8 mouse cellular contexts compared by ENCODE assay signal in genomic region chr6:48646995-48647394, GRCm38 (mm10). TPM values are rescaled to one million over a fixed set of nuclear protein-coding genes. Genes with fewer than 3 reads are reported as not detected.
A peak's percentile ranks its signal among the peaks of the same experiment; 100 is the strongest.
DNase-seq lines count a peak whose midpoint lies in the region; ATAC-seq and TF ChIP-seq lines count a peak whose summit lies in the region.

TSS of gene Gimap8 (plus strand) at chr6:48647234.

- TF ChIP-seq POLR2A in liver, adult 2 months (IDR thresholded peaks at IDR 0.05; ENCODE audit: extremely low read depth, insufficient read depth, low read length) = no peak

- no peak within 1 kb of the TSS for H3K4me2 ChIP-seq in forebrain, embryonic 14.5 days (ENCODE audit: low read length)
- H3K4me2 ChIP-seq in forebrain, embryonic 13.5 days = no peak within 1 kb of the TSS
- H3K4me2 ChIP-seq in heart, embryonic 15.5 days = peak within 1 kb of the TSS; percentile 43
- no peak within 1 kb of the TSS for H3K4me2 ChIP-seq in forebrain, embryonic 11.5 days (ENCODE audit: low read depth, low read length, severe bottlenecking)

- 49% methylated on average over 3 of the region's 3 CpGs for WGBS in forebrain, embryonic 14.5 days
- 57% methylated on average over 3 of the region's 3 CpGs for WGBS in forebrain, embryonic 13.5 days
- WGBS in heart, embryonic 15.5 days = 26% methylated on average over 3 of the region's 3 CpGs
- WGBS in liver, adult 2 months = 9% methylated on average over 3 of the region's 3 CpGs
- WGBS in forebrain, embryonic 11.5 days = 53% methylated on average over 3 of the region's 3 CpGs

- H3K4me1 ChIP-seq in forebrain, embryonic 14.5 days (ENCODE audit: control insufficient read depth, insufficient read depth, low read length) = no peaks in the 10 kb centered on the region
- H3K4me1 ChIP-seq in forebrain, embryonic 13.5 days = no peaks in the 10 kb centered on the region
- H3K4me1 ChIP-seq in heart, embryonic 15.5 days (replicated peaks) = peaks cover 3% of the 10 kb centered on the region; the same call in 1 of the 2 replicates
- no peaks in the 10 kb centered on the region; the same call in 1 of the 2 replicates for H3K4me1 ChIP-seq in liver, adult 2 months (ENCODE audit: control insufficient read depth, insufficient read depth, low read length)
- H3K4me1 ChIP-seq in forebrain, embryonic 11.5 days (replicated peaks; ENCODE audit: control insufficient read depth, insufficient read depth, low read length) = no peaks in the 10 kb centered on the region

- TF ChIP-seq CTCF in liver, adult 2 months (IDR thresholded peaks at IDR 0.05; ENCODE audit: low read depth, low read length) = peak; percentile 83

- no peak within 1 kb of the TSS for H3K9ac ChIP-seq in forebrain, embryonic 14.5 days (ENCODE audit: low read length)
- no peak within 1 kb of the TSS for H3K9ac ChIP-seq in forebrain, embryonic 13.5 days
- no peak within 1 kb of the TSS for H3K9ac ChIP-seq in heart, embryonic 15.5 days
- H3K9ac ChIP-seq in liver, adult 2 months (ENCODE audit: low read depth, low read length) = peak within 1 kb of the TSS; percentile 11
- H3K9ac ChIP-seq in forebrain, embryonic 11.5 days (ENCODE audit: low read length) = no peak within 1 kb of the TSS

- no peaks in the 10 kb centered on the region; the same call in 1 of the 2 replicates for H3K79me2 ChIP-seq in liver, adult 2 months (ENCODE audit: control insufficient read depth, insufficient read depth, low read length)

- H3K27ac ChIP-seq in forebrain, embryonic 14.5 days (ENCODE audit: low read depth, low read length) = no peak within 1 kb of the TSS
- H3K27ac ChIP-seq in forebrain, embryonic 13.5 days = no peak within 1 kb of the TSS
- H3K27ac ChIP-seq in heart, embryonic 15.5 days = no peak within 1 kb of the TSS
- peak within 1 kb of the TSS; percentile 3; the same call in 1 of the 2 replicates for H3K27ac ChIP-seq in liver, adult 2 months (replicated peaks; ENCODE audit: insufficient read depth, low read depth, low read length)
- H3K27ac ChIP-seq in forebrain, embryonic 11.5 days (ENCODE audit: low read depth, low read length) = no peak within 1 kb of the TSS

- no peaks in the 10 kb centered on the region for H3K27me3 ChIP-seq in forebrain, embryonic 14.5 days (replicated peaks; ENCODE audit: control insufficient read depth, insufficient read depth, low read length)
- H3K27me3 ChIP-seq in forebrain, embryonic 13.5 days = no peaks in the 10 kb centered on the region
- no peaks in the 10 kb centered on the region for H3K27me3 ChIP-seq in heart, embryonic 15.5 days
- H3K27me3 ChIP-seq in liver, adult 2 months (ENCODE audit: control insufficient read depth, insufficient read depth, low read length) = no peaks in the 10 kb centered on the region
- H3K27me3 ChIP-seq in forebrain, embryonic 11.5 days (ENCODE audit: control insufficient read depth, insufficient read depth, low read length) = no peaks in the 10 kb centered on the region

- peak; percentile 22 for DNase-seq in forebrain, embryonic 14.5 days (ENCODE audit: low spot score)
- peak; percentile 51 for DNase-seq in adrenal gland, postnatal 10 days
- DNase-seq in liver, adult 2 months (ENCODE audit: extremely low read depth, low read depth, low spot score) = peak; percentile 56
- peak; percentile 40 for DNase-seq in skeletal muscle tissue, adult 2 months (ENCODE audit: low read depth, low spot score)
- DNase-seq in layer of hippocampus, adult 11-12 months (ENCODE audit: low spot score) = no peak
- DNase-seq in forebrain, embryonic 11.5 days (ENCODE audit: low spot score) = no peak

- H3K4me3 ChIP-seq in forebrain, embryonic 14.5 days (ENCODE audit: low read depth, low read length) = no peak within 1 kb of the TSS
- H3K4me3 ChIP-seq in forebrain, embryonic 13.5 days = no peak within 1 kb of the TSS
- H3K4me3 ChIP-seq in heart, embryonic 15.5 days = peak within 1 kb of the TSS; percentile 25; the same call in 1 of the 2 replicates
- H3K4me3 ChIP-seq in liver, adult 2 months (ENCODE audit: insufficient read depth, low read depth, low read length) = peak within 1 kb of the TSS; percentile 11
- H3K4me3 ChIP-seq in forebrain, embryonic 11.5 days (ENCODE audit: low read depth, low read length) = no peak within 1 kb of the TSS

- no peaks in the 10 kb centered on the region for H3K36me3 ChIP-seq in forebrain, embryonic 14.5 days (ENCODE audit: control insufficient read depth, insufficient read depth, low read length)
- H3K36me3 ChIP-seq in forebrain, embryonic 13.5 days (ENCODE audit: poor library complexity, severe bottlenecking) = no peaks in the 10 kb centered on the region
- H3K36me3 ChIP-seq in heart, embryonic 15.5 days = no peaks in the 10 kb centered on the region
- no peaks in the 10 kb centered on the region for H3K36me3 ChIP-seq in liver, adult 2 months (ENCODE audit: control insufficient read depth, insufficient read depth, low read length)
- no peaks in the 10 kb centered on the region for H3K36me3 ChIP-seq in forebrain, embryonic 11.5 days (ENCODE audit: control insufficient read depth, insufficient read depth, low read length)

- no peaks in the 10 kb centered on the region for H3K9me3 ChIP-seq in forebrain, embryonic 14.5 days (replicated peaks; ENCODE audit: control insufficient read depth, low read length)
- no peaks in the 10 kb centered on the region for H3K9me3 ChIP-seq in forebrain, embryonic 13.5 days (replicated peaks)
- no peaks in the 10 kb centered on the region for H3K9me3 ChIP-seq in heart, embryonic 15.5 days (replicated peaks)
- no peaks in the 10 kb centered on the region for H3K9me3 ChIP-seq in forebrain, embryonic 11.5 days (ENCODE audit: control insufficient read depth, low read length)

- no peak for ATAC-seq in forebrain, embryonic 14.5 days
- ATAC-seq in forebrain, embryonic 13.5 days = no peak
- peak; percentile 79; the same call in 1 of the 2 replicates for ATAC-seq in heart, embryonic 15.5 days (replicated peaks; ENCODE audit: insufficient number of reproducible peaks, insufficient read depth, low FRiP score, low read depth)
- ATAC-seq in forebrain, embryonic 11.5 days (replicated peaks; ENCODE audit: low FRiP score) = no peak

RNA-seq across cellular contexts. Expression of gene Gimap8, which starts in this region (rescaled TPM):
- 0.15 and 0.17 TPM in 2 replicates for polyA plus RNA-seq in forebrain, embryonic 14.5 days (2014; fragmentation: Nextera tagmentation; extraction: Ambion mirVana)
- 0.19 and 0.28 TPM in 2 replicates for polyA plus RNA-seq in forebrain, embryonic 13.5 days (2015; fragmentation: Nextera tagmentation; extraction: Ambion mirVana)
- total RNA-seq in adrenal gland, postnatal 10 days (2021) = 10 to 100 TPM; 11.7 to 14.8 TPM
- 1.6 and 1.7 TPM in 2 replicates for polyA plus RNA-seq in heart, embryonic 15.5 days (2015; fragmentation: Nextera tagmentation; extraction: Ambion mirVana)
- total RNA-seq in liver, adult 2 months (2014; rRNA removed) = 6.1 and 6.4 TPM in 2 replicates
- 1.0 and 1.4 TPM in 2 replicates for polyA plus RNA-seq in liver, adult 2 months (2012; rRNA removed)
- 0.16 and 0.31 TPM in 2 replicates for polyA plus RNA-seq in forebrain, embryonic 11.5 days (2014; fragmentation: Nextera tagmentation; extraction: Ambion mirVana)

Comparison
In these comparisons a context has a peak if more than half of its experiments do, and no peak if none do; other contexts are left out.
1. Peak in DNase-seq in forebrain, embryonic 14.5 days; RNA of the gene not detected or under 1 TPM.
2. DNase-seq: peak in adrenal gland, postnatal 10 days (single experiment), liver, adult 2 months (single experiment) and skeletal muscle tissue, adult 2 months (single experiment); none in layer of hippocampus, adult 11-12 months (single experiment) and forebrain, embryonic 11.5 days (single experiment).
3. H3K4me3 ChIP-seq: peak in heart, embryonic 15.5 days (single experiment) and liver, adult 2 months (single experiment); none in forebrain, embryonic 14.5 days (single experiment), forebrain, embryonic 13.5 days (single experiment) and forebrain, embryonic 11.5 days (single experiment).